In the genomic region with DNA sequence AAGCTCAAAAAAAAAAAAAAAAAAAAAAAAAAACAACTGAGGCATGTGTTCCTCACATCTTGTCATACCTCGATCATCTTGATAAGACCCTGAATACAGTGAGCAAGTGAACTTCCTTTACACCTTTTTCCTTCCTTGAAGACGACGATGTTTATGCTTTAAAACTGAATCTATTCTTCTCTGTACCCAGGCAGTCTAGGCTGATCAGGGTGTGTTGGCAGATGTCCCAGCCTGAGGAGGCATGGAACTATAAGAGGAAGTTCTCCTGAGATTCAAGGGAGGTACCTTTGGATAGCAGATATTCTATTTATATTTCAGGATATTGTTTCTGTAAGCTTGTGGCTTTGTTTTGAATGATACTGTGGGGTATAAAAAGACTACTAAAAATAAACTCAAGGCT, we compare ENCODE assay signal across 10 mouse cellular contexts. TPM values are rescaled to one million over a fixed set of nuclear protein-coding genes. Genes with fewer than 3 reads are reported as not detected.
DNase-seq lines count a peak whose midpoint lies in the region.
"Had no signal": no experiment of that assay in that cellular context is flagged by ENCODE, and none has a peak within 500 bp of the region (broad histone marks: within the 10 kb centered on the region; RNA-seq: fewer than 3 reads in every experiment).

No protein-coding gene starts in this region.

- DNase-seq in adrenal gland, postnatal 14 days: peak; percentile 32
- no peak for DNase-seq in adrenal gland, adult 8-10 months
- peak; percentile 12 to 29 for DNase-seq in left cerebral cortex, adult 18-20 months (ENCODE audit: low spot score in 2 of 2)
- no peak for DNase-seq in left cerebral cortex, postnatal 4 days
- DNase-seq in heart, postnatal 36 days: peak; percentile 52 to 53
- peak; percentile 80 for DNase-seq in lung, postnatal 25 days (ENCODE audit: low spot score)
- DNase-seq in embryo, embryonic 10.5 days (ENCODE audit: low spot score): no peak
- DNase-seq in cerebellum, postnatal 4 days (ENCODE audit: low spot score in 2 of 2): no peak

- intact Hi-C loops in left cerebral cortex, postnatal 4 days (cut with DNase I): no loop called here
- intact Hi-C loops in heart, postnatal 36 days (cut with DNase I): no loop called here

RNA-seq across cellular contexts. Expression of gene Ppp2r3d, which starts 1.4 kb away (rescaled TPM):
- 89.6 and 104 TPM in 2 replicates for total RNA-seq in adrenal gland, postnatal 14 days (2021)
- total RNA-seq in adrenal gland, adult 8-10 months (2022): 100 to 1,000 TPM in 3 of 4 experiments, 10 to 100 TPM in 1; 98.3 to 182 (median 140) TPM
- total RNA-seq in left cerebral cortex, adult 18-20 months (2021): 100 to 1,000 TPM in 1 of 2 experiments, 10 to 100 TPM in 1; 98.8 to 107 TPM
- total RNA-seq in left cerebral cortex, postnatal 4 days (2021): 100 to 1,000 TPM; 123 to 127 TPM
- total RNA-seq in heart, postnatal 36 days (2021): 100 to 1,000 TPM in 1 of 2 experiments, 10 to 100 TPM in 1; 92.0 to 101 TPM

RNA-seq across cellular contexts. Expression of gene Gm21836, which starts 15.5 kb away (rescaled TPM):
- not detected in 2 replicates for total RNA-seq in adrenal gland, postnatal 14 days (2021)
- total RNA-seq in adrenal gland, adult 8-10 months (2022): not detected
- total RNA-seq in left cerebral cortex, adult 18-20 months (2021): not detected
- not detected for total RNA-seq in left cerebral cortex, postnatal 4 days (2021)
- total RNA-seq in heart, postnatal 36 days (2021): not detected
- total RNA-seq: common myeloid progenitor, adult 5-6 weeks; left cerebral cortex, postnatal 10 days had no signal

Comparison
In these comparisons a context has a peak if more than half of its experiments do, and no peak if none do; other contexts are left out.
1. DNase-seq: peak in adrenal gland, postnatal 14 days (single experiment), left cerebral cortex, adult 18-20 months (2 of 2), heart, postnatal 36 days (2 of 2) and lung, postnatal 25 days (single experiment); none in adrenal gland, adult 8-10 months (single experiment), left cerebral cortex, postnatal 4 days (single experiment), embryo, embryonic 10.5 days (single experiment) and cerebellum, postnatal 4 days (0 of 2).